Mouse (Mus musculus): Measurements from ENCODE around the gene Gm49395.

DNA sequence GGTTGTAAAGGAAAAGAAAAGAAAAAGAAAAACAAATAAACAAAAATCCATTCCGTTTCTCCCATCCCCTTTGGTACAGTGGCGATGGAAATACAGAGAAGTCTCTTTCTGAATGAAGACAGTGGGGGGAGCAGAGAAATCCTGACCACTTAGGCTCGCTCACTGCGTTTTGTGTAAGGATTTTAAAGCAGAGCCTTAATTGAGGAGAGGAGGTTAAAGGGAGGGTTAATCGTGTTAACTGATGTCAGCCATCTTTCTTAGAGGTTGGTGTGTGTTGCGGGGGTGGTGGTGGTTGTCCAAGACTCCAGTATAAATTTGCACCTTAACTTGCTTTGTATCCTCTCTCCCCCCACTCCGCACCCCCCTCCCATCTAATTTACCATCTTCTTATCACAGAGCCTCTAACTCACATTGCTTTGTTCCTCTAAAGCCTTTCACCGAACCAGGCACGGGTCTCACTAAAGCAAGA, 10.7 kb downstream of the Gm49395 start:
- TF ChIP-seq CTCF (IDR thresholded peaks at IDR 0.05; ENCODE audit: low read depth) (no peak), EP300 (IDR thresholded peaks at IDR 0.05; ENCODE audit: low read depth) (peak; percentile 1; the same call in 1 of the 2 replicates)
